Mouse (Mus musculus): ENCODE measurements at regions not wholly inside any gene's neighbourhood (a gene's known extent, or its start where the extent isn't known, plus 50 kb on each side); places are given as distances from the start of the nearest gene placed in this dataset.

- 65% methylated on average over 3 of the region's 3 CpGs for WGBS
- no peak overlapping the region for H3K4me3 ChIP-seq (replicated peaks; ENCODE audit: extremely low read depth, low read depth, low read length)
- no peaks in the 10 kb centered on the region for H3K4me1 ChIP-seq (ENCODE audit: control insufficient read depth, insufficient read depth, low read length)
- TF ChIP-seq CTCF (IDR thresholded peaks at IDR 0.05; ENCODE audit: insufficient read depth, low read length) (no peak), POLR2A (IDR thresholded peaks at IDR 0.05; ENCODE audit: borderline replicate concordance, extremely low read depth, low read depth, low read length) (no peak)
- DNase-seq = no peak
These were observed 168.3 kb upstream of the Fam3c start for GRCm38 (mm10) chr6:22524384-22524783.

GRCm38 (mm10) chr6:22523582-22524234, 167.7 kb upstream of the Fam3c start:
- DNase-seq = no peak
- Histone ChIP-seq H3K4me3 (replicated peaks; ENCODE audit: extremely low read depth, low read depth, low read length) (no peak overlapping the region), H3K4me1 (ENCODE audit: control insufficient read depth, insufficient read depth, low read length) (no peaks in the 10 kb centered on the region)
- WGBS = 61% methylated on average over 9 of the region's 9 CpGs
- TF ChIP-seq CTCF (IDR thresholded peaks at IDR 0.05; ENCODE audit: insufficient read depth, low read length) (no peak), POLR2A (IDR thresholded peaks at IDR 0.05; ENCODE audit: borderline replicate concordance, extremely low read depth, low read depth, low read length) (no peak)

DNA sequence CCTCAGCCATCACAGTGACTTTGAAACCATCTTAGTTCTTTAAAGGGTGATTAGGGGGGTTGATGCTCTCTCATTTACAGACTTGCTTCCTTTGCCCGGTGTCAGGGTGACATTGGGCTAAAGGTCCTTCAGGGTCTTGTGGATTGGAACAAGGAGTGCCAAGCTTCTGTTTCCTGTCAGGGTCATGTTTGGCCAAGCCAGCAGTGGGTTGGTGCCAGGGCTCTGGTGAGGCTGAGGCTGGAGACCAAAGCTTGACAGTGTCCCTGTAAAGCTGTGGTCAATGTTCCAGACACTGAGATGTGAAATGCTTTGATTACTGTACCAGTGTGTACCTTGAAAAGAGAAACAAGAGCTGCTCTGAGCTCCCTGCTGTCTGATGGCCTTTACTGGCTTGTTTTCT, 150.8 kb upstream of the Fam3c start:
- no peak for DNase-seq
- TF ChIP-seq CTCF (IDR thresholded peaks at IDR 0.05; ENCODE audit: insufficient read depth, low read length) (no peak), POLR2A (IDR thresholded peaks at IDR 0.05; ENCODE audit: borderline replicate concordance, extremely low read depth, low read depth, low read length) (no peak)
- H3K4me3 ChIP-seq (replicated peaks; ENCODE audit: extremely low read depth, low read depth, low read length) = no peak overlapping the region
- no peaks in the 10 kb centered on the region; the same call in 1 of the 2 replicates for H3K4me1 ChIP-seq (ENCODE audit: control insufficient read depth, insufficient read depth, low read length)
- whole genome bisulfite sequencing = 43% methylated on average over 1 of the region's 1 CpGs

GRCm38 (mm10) chr6:22497306-22497705, 141.3 kb upstream of the Fam3c start:
- Histone ChIP-seq H3K4me3 (replicated peaks; ENCODE audit: extremely low read depth, low read depth, low read length) (no peak overlapping the region), H3K4me1 (ENCODE audit: control insufficient read depth, insufficient read depth, low read length) (no peaks in the 10 kb centered on the region; the same call in 1 of the 2 replicates)
- WGBS = 71% methylated on average over 9 of the region's 9 CpGs
- TF ChIP-seq POLR2A (IDR thresholded peaks at IDR 0.05; ENCODE audit: borderline replicate concordance, extremely low read depth, low read depth, low read length) (no peak), CTCF (IDR thresholded peaks at IDR 0.05; ENCODE audit: insufficient read depth, low read length) (no peak)
- no peak for DNase-seq

DNA sequence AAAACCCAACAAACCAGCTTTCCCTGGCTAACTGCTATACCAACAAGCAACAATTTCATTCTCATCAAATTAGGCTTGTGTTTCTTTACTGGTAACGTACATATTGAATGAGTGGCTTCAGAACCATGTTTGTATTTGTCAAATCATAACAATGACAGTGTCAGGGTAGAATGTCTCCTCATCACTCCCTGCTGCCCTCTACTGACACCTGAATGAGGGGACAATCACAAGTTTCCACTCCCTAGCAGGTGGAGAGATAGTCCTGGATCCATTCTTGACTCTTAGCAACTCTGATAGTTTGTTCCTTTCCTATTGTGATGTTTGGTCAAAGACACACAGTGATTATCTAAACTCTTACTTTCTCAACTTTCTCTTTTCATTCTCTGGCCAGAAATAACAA, 140.4 kb upstream of the Fam3c start:
- Histone ChIP-seq H3K4me1 (ENCODE audit: control insufficient read depth, insufficient read depth, low read length) (no peaks in the 10 kb centered on the region; the same call in 1 of the 2 replicates), H3K4me3 (replicated peaks; ENCODE audit: extremely low read depth, low read depth, low read length) (no peak overlapping the region)
- TF ChIP-seq POLR2A (IDR thresholded peaks at IDR 0.05; ENCODE audit: borderline replicate concordance, extremely low read depth, low read depth, low read length) = no peak
- TF ChIP-seq CTCF (IDR thresholded peaks at IDR 0.05; ENCODE audit: insufficient read depth, low read length) = no peak
- no peak for DNase-seq
- WGBS = 76% methylated on average over 1 of the region's 1 CpGs

- peak; percentile 28; the same call in 1 of the 2 replicates for TF ChIP-seq CTCF (IDR thresholded peaks at IDR 0.05; ENCODE audit: insufficient read depth, low read length)
- no peak for TF ChIP-seq POLR2A (IDR thresholded peaks at IDR 0.05; ENCODE audit: borderline replicate concordance, extremely low read depth, low read depth, low read length)
- Histone ChIP-seq H3K4me1 (ENCODE audit: control insufficient read depth, insufficient read depth, low read length) (no peaks in the 10 kb centered on the region; the same call in 1 of the 2 replicates), H3K4me3 (replicated peaks; ENCODE audit: extremely low read depth, low read depth, low read length) (peak overlapping the region; percentile 23)
- 29% methylated on average over 11 of the region's 11 CpGs for WGBS
- DNase-seq = no peak
These were observed 137.7 kb upstream of the Fam3c start for GRCm38 (mm10) chr6:22493632-22494260.

DNA sequence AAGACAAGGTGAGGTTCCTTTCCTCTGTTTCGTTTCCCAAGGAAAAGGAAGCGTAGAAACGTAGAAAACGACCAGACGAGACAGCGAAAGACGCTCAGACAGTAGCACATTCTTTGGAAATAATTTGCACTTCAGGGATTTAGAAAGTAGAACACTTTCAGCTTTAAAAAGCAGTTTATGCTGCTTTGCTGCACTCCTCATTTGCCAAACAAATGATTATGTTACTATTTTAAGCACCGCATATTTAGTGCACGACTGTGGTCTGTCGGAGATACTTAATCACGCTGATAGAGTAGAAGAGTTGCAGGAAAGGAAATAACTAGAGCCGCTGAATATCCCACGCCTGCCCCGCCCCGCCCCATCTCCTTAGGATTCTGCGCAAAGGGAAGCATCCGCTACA, 136.9 kb upstream of the Fam3c start:
- no peak for DNase-seq
- H3K4me1 ChIP-seq (ENCODE audit: control insufficient read depth, insufficient read depth, low read length) = no peaks in the 10 kb centered on the region; the same call in 1 of the 2 replicates
- 70% methylated on average over 17 of the region's 17 CpGs for WGBS
- TF ChIP-seq CTCF (IDR thresholded peaks at IDR 0.05; ENCODE audit: insufficient read depth, low read length) (no peak), POLR2A (IDR thresholded peaks at IDR 0.05; ENCODE audit: borderline replicate concordance, extremely low read depth, low read depth, low read length) (no peak)
- H3K4me3 ChIP-seq (replicated peaks; ENCODE audit: extremely low read depth, low read depth, low read length) = no peak overlapping the region

DNA sequence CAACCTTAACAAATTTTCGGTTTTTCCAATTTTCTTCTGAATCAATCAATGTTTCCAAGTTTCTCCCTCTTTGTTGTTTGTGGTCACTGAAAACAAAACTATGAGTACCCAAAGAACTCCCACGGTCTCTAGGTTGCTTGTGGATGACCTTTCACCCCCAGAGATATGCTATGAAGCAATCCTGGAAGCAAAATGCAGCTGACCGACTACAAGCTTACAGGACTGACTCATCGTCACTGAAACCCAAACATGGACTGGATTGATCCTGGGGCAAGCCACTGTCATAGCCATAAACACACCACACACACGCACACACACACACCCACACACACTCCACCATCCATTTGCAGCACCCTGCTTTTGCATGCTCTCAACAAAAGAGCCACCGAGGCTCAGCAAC, 134.7 kb upstream of the Fam3c start:
- TF ChIP-seq CTCF (IDR thresholded peaks at IDR 0.05; ENCODE audit: insufficient read depth, low read length) = no peak
- TF ChIP-seq POLR2A (IDR thresholded peaks at IDR 0.05; ENCODE audit: borderline replicate concordance, extremely low read depth, low read depth, low read length) = no peak
- Histone ChIP-seq H3K4me1 (ENCODE audit: control insufficient read depth, insufficient read depth, low read length) (no peaks in the 10 kb centered on the region; the same call in 1 of the 2 replicates), H3K4me3 (replicated peaks; ENCODE audit: extremely low read depth, low read depth, low read length) (no peak overlapping the region)
- DNase-seq = no peak
- 58% methylated on average over 6 of the region's 6 CpGs for WGBS

- H3K4me3 ChIP-seq (replicated peaks; ENCODE audit: extremely low read depth, low read depth, low read length) = no peak overlapping the region
- TF ChIP-seq POLR2A (IDR thresholded peaks at IDR 0.05; ENCODE audit: borderline replicate concordance, extremely low read depth, low read depth, low read length) = no peak
- TF ChIP-seq CTCF (IDR thresholded peaks at IDR 0.05; ENCODE audit: insufficient read depth, low read length) = no peak
- DNase-seq = no peak
- WGBS = 65% methylated on average over 3 of the region's 3 CpGs
- no peaks in the 10 kb centered on the region for H3K4me1 ChIP-seq (ENCODE audit: control insufficient read depth, insufficient read depth, low read length)
These were observed 131.4 kb upstream of the Fam3c start for GRCm38 (mm10) chr6:22487467-22487866.

All from lung, adult 2 months (tissue).